Mouse (Mus musculus) brain, embryonic 14.5 days (tissue): ENCODE measurements around the gene Bace2. TPM values are rescaled to one million over a fixed set of nuclear protein-coding genes. Genes with fewer than 3 reads are reported as not detected.

Experiments used
- DNase-seq: peaks from one replicate; pipeline ENCODE4 v3.0.0-alpha.2; 2011; ENCODE audit warnings: low read depth
- CTCF ChIP-seq: fragments of 200-500 bp; IDR thresholded peaks from 2 replicates; pipeline ENCODE4 v1.5.1; 2012; ENCODE audit warnings: inconsistent platforms, mild to moderate bottlenecking, moderate library complexity, borderline replicate concordance; ENCODE audit not compliant: insufficient read depth, insufficient read length; ENCODE audit errors: extremely low read depth
- POLR2A ChIP-seq: fragments of 200-500 bp; IDR thresholded peaks from 2 replicates; pipeline ENCODE4 v1.6.1; 2012; ENCODE audit warnings: mild to moderate bottlenecking, inconsistent platforms, borderline replicate concordance; ENCODE audit not compliant: poor library complexity, insufficient read depth, insufficient read length, severe bottlenecking; ENCODE audit errors: extremely low read depth
- polyA plus RNA-seq: library from polyadenylated mRNA; depleted of rRNA; stranded (reverse); fragments of >200 nt; gene quantifications from 2 replicates; pipeline ENCODE4 v1.2.3, GENCODE M21; 2012

Bace2 gene
- polyA plus RNA-seq, 1 experiment, result 0.71 TPM

DNA sequence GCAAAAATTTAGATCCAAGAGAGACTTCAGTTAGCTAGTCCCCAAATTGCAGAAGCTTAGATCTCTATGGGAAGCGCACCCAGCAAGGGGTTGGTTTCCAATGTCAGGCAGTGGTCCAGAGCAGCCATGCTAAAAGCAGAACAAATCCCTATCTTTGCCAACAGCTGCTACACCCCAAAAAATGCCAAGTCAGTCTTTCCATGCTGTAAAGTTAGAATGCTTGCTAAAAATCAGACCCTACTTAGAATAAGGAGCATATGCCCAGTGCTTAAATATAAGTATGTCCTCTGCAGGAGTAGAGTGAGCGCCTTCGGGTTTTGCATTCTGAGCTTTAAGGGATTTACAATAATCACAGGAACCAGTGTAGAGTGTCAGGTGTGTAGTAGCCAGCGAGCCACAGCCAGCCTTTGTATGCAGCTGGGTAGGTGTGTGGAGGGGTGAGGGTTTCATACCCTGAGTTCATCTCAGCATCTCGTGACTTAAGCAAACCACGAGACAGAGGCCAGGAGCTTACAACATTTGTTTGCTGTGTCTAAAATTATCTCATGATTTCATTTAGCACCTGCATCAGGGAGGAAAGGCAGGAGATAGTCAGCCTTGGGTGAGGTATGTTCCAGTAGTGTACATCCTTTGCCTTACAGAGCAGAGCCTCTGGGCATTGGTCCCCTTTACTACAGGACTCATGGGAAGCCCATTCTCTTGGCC lies 62.4 kb downstream of the Bace2 start:
- TF ChIP-seq CTCF (no peak), POLR2A (no peak)
- DNase-seq, result no peak

DNA sequence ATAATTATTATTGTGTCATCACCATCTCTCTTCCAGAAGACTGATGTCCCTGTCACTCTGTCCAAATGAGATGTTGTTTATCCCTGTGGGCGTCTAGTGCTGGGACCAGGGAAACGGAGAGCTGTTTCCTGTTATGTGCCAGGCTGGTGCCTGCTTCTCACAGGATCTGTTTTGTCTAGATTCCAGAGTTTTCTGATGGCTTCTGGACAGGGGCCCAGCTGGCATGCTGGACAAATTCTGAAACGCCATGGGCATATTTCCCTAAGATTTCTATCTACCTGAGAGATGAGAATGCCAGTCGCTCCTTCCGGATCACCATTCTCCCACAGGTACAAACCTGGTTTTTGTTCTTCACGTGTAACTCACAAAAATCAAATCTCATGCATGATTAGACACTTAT lies 65.1 kb downstream of the Bace2 start:
- DNase-seq, result no peak
- TF ChIP-seq CTCF (no peak), POLR2A (no peak)

DNA sequence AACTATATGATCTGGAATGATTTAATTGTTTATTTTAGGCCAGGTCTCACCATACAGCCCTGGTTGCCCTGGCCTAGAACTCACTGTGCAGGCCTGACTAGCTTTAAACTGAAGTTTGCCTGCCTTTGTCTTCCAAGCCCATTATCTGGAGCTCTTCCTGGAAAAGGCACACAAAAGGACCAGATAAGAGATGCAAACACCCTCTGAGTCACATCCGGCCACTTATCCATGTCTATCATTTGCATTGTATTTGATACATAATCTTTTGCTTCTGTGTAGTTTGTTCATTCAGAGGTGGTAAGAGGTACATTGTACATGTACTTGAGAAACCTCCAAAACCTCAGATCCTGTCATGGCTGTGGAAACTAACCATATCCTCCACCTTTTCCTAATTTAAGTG lies 67.1 kb downstream of the Bace2 start:
- no peak for TF ChIP-seq CTCF
- TF ChIP-seq POLR2A, result no peak
- DNase-seq, result no peak

DNA sequence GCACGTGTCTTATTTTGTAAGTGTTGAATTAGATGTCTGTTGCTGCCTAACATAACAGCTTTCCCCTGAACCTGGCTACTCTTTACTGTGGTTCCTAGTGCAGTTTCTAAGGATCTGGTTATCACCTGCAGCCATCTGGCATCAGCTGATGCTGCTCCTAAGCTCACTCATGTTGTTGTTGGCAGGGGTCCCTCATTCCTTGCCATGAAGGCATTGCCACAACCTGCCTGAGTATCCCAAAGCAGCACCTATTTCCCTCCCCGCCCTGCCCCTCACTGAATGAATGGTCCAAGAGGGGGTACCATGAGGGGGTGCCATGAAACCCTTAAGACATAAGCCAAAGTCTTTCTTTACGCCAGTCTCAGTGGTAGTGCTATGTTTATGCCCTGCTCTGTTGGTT lies 71.5 kb downstream of the Bace2 start:
- no peak for TF ChIP-seq POLR2A
- TF ChIP-seq CTCF, result no peak
- DNase-seq, result peak; percentile 6

DNA sequence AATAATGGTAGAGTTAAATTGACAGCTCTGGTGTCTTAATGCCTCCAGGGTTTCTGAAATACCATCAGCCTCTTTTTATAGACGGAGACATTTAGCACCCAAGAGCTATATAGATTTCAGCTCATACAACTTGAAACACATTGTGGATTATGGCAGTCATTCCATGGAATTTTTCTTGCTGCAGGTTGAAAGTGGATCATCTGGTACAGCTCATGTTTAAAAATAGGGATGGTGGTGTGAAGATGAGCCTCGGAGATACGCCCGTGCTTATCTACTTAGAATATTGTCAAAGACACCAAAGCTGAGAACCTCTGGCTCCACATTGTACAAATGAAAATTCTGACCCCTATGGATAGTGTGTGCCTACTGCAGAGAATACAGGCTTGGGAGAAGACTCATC lies 73.5 kb downstream of the Bace2 start:
- no peak for TF ChIP-seq POLR2A
- no peak for TF ChIP-seq CTCF
- DNase-seq, result no peak

DNA sequence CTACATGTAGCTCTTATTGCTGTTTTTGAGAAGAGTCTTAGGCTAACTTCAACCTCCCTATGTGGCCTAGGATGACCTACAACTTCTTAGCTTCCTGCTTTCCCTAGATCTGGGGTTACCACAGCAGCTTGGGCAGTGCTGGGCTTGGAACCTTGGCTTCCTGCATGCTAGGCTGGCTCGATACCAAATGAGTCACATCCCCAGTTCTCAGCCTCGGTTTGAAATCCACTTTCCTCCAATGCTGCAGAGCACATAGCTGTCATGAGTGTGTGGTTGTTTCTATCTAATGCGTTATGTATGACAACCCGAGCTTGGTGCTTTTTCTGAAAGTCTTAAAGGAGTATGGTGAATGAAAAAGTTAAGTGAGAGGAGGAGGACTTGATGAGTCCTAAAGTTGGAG lies 74.8 kb downstream of the Bace2 start:
- TF ChIP-seq POLR2A, result no peak
- no peak for TF ChIP-seq CTCF
- DNase-seq, result no peak

DNA sequence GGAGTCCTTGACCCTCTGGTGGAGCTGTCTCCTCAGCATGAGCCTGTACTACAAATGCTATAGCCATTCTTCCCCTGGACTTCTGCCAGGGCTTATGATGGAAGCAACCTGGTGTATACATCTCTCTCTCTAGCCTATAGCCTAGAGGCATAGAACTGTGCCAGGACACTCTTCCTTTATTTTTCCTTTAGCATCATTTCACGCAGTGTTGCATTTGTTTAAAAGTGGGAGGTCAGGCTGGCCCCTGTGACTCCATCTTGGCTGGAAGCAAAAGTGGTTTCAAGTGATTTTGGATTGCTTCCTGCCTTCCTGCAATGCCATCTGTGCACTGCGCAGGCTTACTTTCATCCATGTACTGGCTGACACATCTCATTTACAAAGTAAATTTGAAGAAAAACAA lies 77.7 kb downstream of the Bace2 start:
- peak; percentile 64 for DNase-seq
- TF ChIP-seq POLR2A (no peak), CTCF (no peak)

DNA sequence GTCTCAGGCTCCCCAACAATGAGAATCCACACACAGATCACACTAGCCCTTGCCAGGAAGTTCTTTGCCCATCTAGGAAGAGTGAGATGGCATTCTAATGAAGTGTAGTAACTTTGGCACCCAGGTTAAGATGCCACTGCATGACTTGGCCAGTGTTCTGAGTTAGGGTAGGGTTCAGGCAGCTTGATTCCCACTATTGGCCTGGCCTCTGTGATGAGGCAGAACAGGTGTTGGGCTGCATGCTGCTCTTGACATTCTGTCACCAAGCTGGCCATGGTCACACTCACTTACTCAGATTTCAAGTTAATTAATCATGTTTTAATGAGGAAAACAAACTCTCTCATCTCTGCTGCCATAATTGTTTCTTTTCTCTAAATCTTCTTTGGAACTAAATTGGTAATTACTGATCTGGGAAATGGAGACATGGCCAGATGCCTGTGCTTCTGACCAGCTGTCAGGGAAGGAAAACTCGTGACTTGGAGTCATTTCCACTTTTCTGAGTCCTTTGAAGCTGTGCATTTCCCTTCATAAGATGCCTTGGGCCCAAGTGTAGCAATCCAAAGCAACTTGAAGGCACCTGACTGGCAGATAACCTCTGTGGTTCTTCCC lies 81.0 kb downstream of the Bace2 start:
- DNase-seq, result peak; percentile 79

DNA sequence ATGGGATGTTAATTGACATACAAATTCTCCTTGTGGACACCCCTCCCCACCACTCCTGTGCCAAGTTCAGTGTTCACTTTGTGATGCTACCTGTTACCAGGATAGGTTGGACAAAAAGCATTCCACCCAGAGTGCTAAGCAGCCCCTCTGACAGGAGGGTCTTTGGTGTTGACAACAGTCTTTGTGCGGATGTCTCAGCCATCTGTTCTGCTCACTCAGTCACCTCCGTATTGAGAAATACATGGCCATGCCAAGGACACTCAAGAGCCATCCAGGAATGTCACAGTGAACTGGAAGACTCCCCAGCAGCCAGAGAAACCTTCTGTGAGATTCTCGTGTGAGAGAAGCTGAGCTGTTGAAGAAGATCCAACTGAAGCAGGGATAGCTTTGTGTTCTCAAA lies 81.6 kb downstream of the Bace2 start:
- peak; percentile 62 for DNase-seq
- no peak for TF ChIP-seq CTCF
- no peak for TF ChIP-seq POLR2A

More for the DNA sequence above, 81.0 kb downstream of the Bace2 start:
- TF ChIP-seq POLR2A (no peak), CTCF (no peak)

DNA sequence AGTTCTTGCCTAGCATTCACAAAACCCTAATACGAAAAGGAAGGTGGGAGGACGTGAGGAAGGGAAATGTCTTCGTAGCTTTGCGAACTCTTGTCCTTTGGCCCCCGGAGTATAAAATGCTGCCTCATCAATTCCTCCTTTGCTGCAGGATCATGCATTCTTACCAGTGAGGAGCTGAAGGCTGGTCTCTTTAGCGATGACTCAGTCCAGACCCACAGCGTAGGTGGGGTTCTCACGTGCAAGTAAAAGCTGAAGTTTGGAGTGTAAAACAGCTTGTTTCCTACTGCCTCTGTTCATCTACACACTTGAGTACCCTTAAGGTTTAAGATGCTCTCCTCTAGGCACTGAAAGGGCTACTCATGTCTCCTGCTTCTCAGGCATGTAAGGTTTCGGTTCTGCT lies 85.4 kb downstream of the Bace2 start:
- no peak for DNase-seq
- TF ChIP-seq CTCF (no peak), POLR2A (no peak)

DNA sequence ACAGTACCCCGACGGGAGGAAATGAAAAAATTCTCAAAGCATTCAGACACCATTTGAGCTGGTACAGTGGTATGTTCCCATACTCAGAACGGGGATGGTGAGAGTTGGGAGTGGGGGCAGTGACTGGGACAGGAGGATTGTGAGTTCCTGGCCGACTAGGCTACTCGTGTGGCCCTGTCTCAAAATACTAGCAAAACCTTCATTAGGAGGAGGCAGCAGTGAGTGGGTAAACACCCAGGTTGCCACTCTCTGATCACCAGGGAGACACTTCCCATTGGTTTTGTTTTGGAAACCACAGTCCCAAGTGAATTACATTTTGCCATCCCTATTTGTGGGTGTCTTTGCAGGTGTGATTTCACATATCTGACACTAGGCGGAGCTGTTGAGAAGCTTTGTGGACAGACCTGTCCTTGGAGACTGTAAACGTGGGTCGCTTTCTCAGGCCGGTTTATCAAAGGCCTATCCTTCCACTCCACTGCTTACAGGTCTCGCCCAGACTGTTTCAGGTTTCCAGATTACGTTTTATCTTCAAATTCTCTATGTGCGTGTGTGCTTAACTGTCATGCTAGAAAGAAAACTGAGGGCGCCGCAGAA lies 87.2 kb downstream of the Bace2 start:
- TF ChIP-seq POLR2A, result no peak
- peak; percentile 77; the same call in 1 of the 2 replicates for TF ChIP-seq CTCF
- peak; percentile 76 for DNase-seq

DNA sequence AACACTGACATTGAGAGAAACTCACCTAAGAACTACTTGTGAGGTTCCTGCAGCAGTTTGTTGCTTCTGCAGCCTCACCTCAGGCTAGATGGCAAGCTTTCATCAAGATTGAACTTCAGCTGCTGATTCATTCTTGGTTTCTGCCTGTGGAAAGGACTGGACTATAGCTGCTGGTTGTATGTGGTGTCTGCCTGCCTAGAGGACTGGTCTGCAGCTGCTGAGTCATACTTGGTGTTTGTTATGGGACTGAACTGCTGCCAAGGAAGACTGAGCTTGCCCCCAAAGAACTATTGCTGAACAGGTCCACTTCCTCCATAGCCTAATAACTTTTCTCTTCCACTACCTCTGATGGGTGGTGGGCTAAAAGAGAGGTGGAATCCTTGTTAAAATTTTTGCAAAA lies 90.8 kb downstream of the Bace2 start:
- TF ChIP-seq POLR2A (no peak), CTCF (no peak)
- no peak for DNase-seq

DNA sequence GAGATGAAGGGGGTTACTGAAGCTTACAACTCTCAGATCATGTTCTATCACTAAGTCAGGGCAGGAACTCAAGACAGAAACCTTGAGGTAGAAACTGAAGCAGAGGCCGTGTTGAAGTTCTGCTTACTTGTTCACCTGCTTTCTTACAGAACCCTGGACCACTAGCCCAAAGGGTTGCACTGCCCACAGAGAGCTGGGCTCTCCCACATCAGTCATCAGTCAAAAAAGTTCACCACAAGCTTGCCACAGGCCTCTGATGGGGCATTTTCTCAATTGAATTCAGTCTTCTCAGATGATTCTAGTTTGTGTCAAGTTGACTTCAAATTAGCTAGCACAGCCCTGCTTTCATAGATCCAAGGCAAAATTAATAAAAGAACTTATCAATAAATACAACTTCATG lies 103.3 kb downstream of the Bace2 start:
- TF ChIP-seq POLR2A (no peak), CTCF (no peak)

DNA sequence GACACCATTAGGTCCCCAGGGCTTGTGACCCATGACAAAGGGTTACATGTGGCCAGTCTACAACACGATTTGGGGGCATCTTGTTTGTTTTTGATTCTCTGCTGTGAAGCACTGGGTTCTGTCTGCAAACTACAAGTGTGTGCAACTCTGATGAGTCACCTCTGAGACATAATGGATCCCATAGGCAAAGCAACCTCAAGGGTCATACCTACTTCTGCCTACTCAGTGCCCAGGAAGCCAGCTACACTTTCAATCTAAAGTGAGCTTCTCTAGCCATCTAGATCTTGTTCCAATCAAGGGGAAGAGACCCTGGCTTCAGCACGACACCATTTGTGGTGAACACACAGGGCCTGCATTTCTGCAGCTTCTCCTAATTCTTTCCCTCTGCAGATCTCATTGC lies 104.7 kb downstream of the Bace2 start:
- DNase-seq, result no peak
- TF ChIP-seq POLR2A, result no peak
- no peak for TF ChIP-seq CTCF

More for the DNA sequence above, 103.3 kb downstream of the Bace2 start:
- no peak for DNase-seq
